14 mouse cellular contexts compared by ENCODE assay signal in the genomic region with DNA sequence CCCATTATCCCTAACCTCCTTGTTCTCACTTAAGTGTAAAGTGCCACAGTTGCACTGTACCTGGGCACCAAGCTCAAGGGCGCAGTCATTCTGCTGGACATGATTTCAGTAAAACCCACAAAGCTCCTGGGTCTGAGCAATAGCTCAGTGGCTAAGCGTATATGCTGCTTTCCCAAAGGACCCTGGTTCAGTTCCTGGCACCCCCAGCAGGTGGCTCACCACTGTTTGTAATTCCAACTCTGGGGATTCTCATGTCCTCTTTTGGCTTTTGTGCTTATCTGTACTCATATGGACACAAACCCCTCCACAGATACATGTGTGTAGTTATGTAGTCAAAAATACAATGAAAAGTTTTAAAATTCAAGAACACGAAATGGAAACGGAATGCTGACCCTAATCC. TPM values are rescaled to one million over a fixed set of nuclear protein-coding genes. Genes with fewer than 3 reads are reported as not detected.
DNase-seq lines count a peak whose midpoint lies in the region; TF ChIP-seq lines count a peak whose summit lies in the region.
"Had no signal": no experiment of that assay in that cellular context is flagged by ENCODE, and none has a peak within 500 bp of the region (broad histone marks: within the 10 kb centered on the region; RNA-seq: fewer than 3 reads in every experiment).

No protein-coding gene starts in this region.

- no peak overlapping the region for H3K4me3 ChIP-seq in cerebellum, adult 2 months (replicated peaks; ENCODE audit: insufficient read depth, low read depth, low read length)
- no peak overlapping the region for H3K4me3 ChIP-seq in left cerebral cortex, adult 2 months

- peak; percentile 6 to 14 for DNase-seq in cerebellum, postnatal 14 days
- no peak for DNase-seq in cerebellum, adult 2 months
- DNase-seq in left cerebral cortex, adult 2 months (ENCODE audit: extremely low spot score in 1 of 2, low spot score in 2 of 2) = no peak
- no peak for DNase-seq in left cerebral cortex, postnatal 25 days (ENCODE audit: low spot score in 2 of 2)
- peak; percentile 30 for DNase-seq in thymus, postnatal 14 days
- DNase-seq in thymus, adult 18-20 months = no peak
- DNase-seq in spleen, postnatal 4 days (ENCODE audit: low spot score in 2 of 2) = no peak
- DNase-seq in spleen, adult 12 weeks (ENCODE audit: low spot score) = no peak
- DNase-seq: adrenal gland, postnatal 14 days; embryo, embryonic 11 days; heart, adult 11 months had no signal

- H3K27ac ChIP-seq in cerebellum, adult 2 months (ENCODE audit: insufficient read depth, low read length) = no peak overlapping the region
- no peak overlapping the region for H3K27ac ChIP-seq in left cerebral cortex, adult 2 months

- no peaks in the 10 kb centered on the region for H3K4me1 ChIP-seq in cerebellum, adult 2 months (ENCODE audit: control insufficient read depth, insufficient read depth, low read length)

- TF ChIP-seq CTCF in cerebellum, adult 2 months (IDR thresholded peaks at IDR 0.05; ENCODE audit: borderline replicate concordance, insufficient read depth, low read depth, low read length) = no peak; the same call in 1 of the 2 replicates
- TF ChIP-seq CTCF in left cerebral cortex, adult 2 months (IDR thresholded peaks at IDR 0.05) = peak; percentile 40

- intact Hi-C loops in left cerebral cortex, adult 2 months (cut with DNase I) = no loop called here
- intact Hi-C loops in left cerebral cortex, postnatal 25 days (cut with DNase I) = no loop called here

- WGBS in cerebellum, adult 2 months = 89% methylated on average over 4 of the region's 4 CpGs

- H3K27me3 ChIP-seq in cerebellum, adult 2 months (ENCODE audit: control insufficient read depth, insufficient read depth, low read length) = no peaks in the 10 kb centered on the region; the same call in 1 of the 2 replicates

- TF ChIP-seq POLR2A in cerebellum, adult 2 months (IDR thresholded peaks at IDR 0.05; ENCODE audit: borderline replicate concordance, insufficient read depth, low read length) = no peak

RNA-seq across cellular contexts. Expression of a gene that starts 21.3 kb away (rescaled TPM):
- polyA plus RNA-seq in cerebellum, adult 2 months (2012; rRNA removed) = not detected in 2 replicates
- not detected for total RNA-seq in left cerebral cortex, adult 2 months (2021)
- total RNA-seq in left cerebral cortex, postnatal 25 days (2021) = not detected
- total RNA-seq: adrenal gland, postnatal 14 days had no signal
- polyA plus RNA-seq: forebrain, embryonic 11.5 days; hindbrain, embryonic 16.5 days; neural tube, embryonic 11.5 days had no signal

RNA-seq across cellular contexts. Expression of a gene that starts 44.3 kb away (rescaled TPM):
- 9.0 and 9.6 TPM in 2 replicates for polyA plus RNA-seq in cerebellum, adult 2 months (2012; rRNA removed)
- 10 to 100 TPM in 1 of 2 experiments, 1 to 10 TPM in 1; 8.8 to 10.8 TPM for total RNA-seq in left cerebral cortex, adult 2 months (2021)
- total RNA-seq in left cerebral cortex, postnatal 25 days (2021) = 1 to 10 TPM; 8.4 to 9.1 TPM

RNA-seq across cellular contexts. Expression of a gene that starts 54.4 kb away (rescaled TPM):
- 8.7 and 9.4 TPM in 2 replicates for polyA plus RNA-seq in cerebellum, adult 2 months (2012; rRNA removed)
- total RNA-seq in left cerebral cortex, adult 2 months (2021) = 10 to 100 TPM; 12.7 to 12.8 TPM
- 10 to 100 TPM; 12.1 to 13.5 TPM for total RNA-seq in left cerebral cortex, postnatal 25 days (2021)

Comparison
In these comparisons a context has a peak if more than half of its experiments do, and no peak if none do; other contexts are left out.
1. DNase-seq: peak in cerebellum, postnatal 14 days (2 of 2) and thymus, postnatal 14 days (single experiment); none in cerebellum, adult 2 months (0 of 2), left cerebral cortex, adult 2 months (0 of 2), left cerebral cortex, postnatal 25 days (0 of 2), thymus, adult 18-20 months (0 of 2), spleen, postnatal 4 days (0 of 2) and spleen, adult 12 weeks (single experiment).